Mouse (Mus musculus) MEL (cell line): Measurements from ENCODE around the gene Pten.

Experiments
- CTCF ChIP-seq, 3 experiments: IDR thresholded peaks in 2 of 3; conservative IDR thresholded peaks in 1 of 3; 2 replicates each; pipeline ENCODE4 v1.5.1; 2011 to 2012; ENCODE audit warnings: low read length in 3 of 3, low read depth in 2 of 3, mild to moderate bottlenecking in 2 of 3, improper control_type of control experiment in 1 of 3, inconsistent platforms in 1 of 3, mixed read lengths in 1 of 3, moderate library complexity in 1 of 3; ENCODE audit not compliant: control insufficient read depth in 1 of 3, insufficient read depth in 1 of 3, poor library complexity in 1 of 3, severe bottlenecking in 1 of 3
- EP300 ChIP-seq, 2 experiments: IDR thresholded peaks; 2 replicates each; pipeline ENCODE4 v1.6.1; 2011; ENCODE audit warnings: improper control_type of control experiment in 2 of 2, low read length in 2 of 2, low read depth in 1 of 2, mild to moderate bottlenecking in 1 of 2
- MAZ ChIP-seq: IDR thresholded peaks from 2 replicates; pipeline ENCODE4 v1.6.1; 2012; ENCODE audit warnings: low read depth, mild to moderate bottlenecking, inconsistent platforms, low read length, improper control_type of control experiment
- MXI1 ChIP-seq: IDR thresholded peaks from 2 replicates; pipeline ENCODE4 v1.6.1; 2011; ENCODE audit warnings: mild to moderate bottlenecking, low read depth, low read length, improper control_type of control experiment
- POLR2A ChIP-seq, 2 experiments: IDR thresholded peaks; 2 replicates each; pipeline ENCODE4 v1.6.1; 2011 to 2012; ENCODE audit warnings: low read length in 2 of 2, mild to moderate bottlenecking in 2 of 2, control low read depth in 1 of 2, improper control_type of control experiment in 1 of 2, low read depth in 1 of 2, moderate library complexity in 1 of 2; ENCODE audit not compliant: control insufficient read depth in 1 of 2, insufficient read depth in 1 of 2, poor library complexity in 1 of 2
- POLR2AphosphoS5 ChIP-seq: IDR thresholded peaks from 2 replicates; pipeline ENCODE4 v1.6.1; 2012; ENCODE audit warnings: low read depth, borderline replicate concordance, mild to moderate bottlenecking, inconsistent platforms, low read length, moderate library complexity, mixed read lengths
- USF1 ChIP-seq: IDR thresholded peaks from 2 replicates; pipeline ENCODE4 v1.6.1; 2014; ENCODE audit warnings: low read depth, mild to moderate bottlenecking, inconsistent platforms, low read length, improper control_type of control experiment, moderate library complexity

GRCm38 (mm10) chr19:32829871-32830270 lies 72.6 kb downstream of the Pten start:
- TF ChIP-seq POLR2AphosphoS5 = no peak
- TF ChIP-seq MAZ = no peak
- TF ChIP-seq POLR2A (IDR thresholded peaks at IDR 0.05; ENCODE audit: control insufficient read depth in 1 of 2, insufficient read depth in 1 of 2, low read depth in 1 of 2, low read length in 2 of 2, poor library complexity in 1 of 2) = no peak
- TF ChIP-seq USF1 = no peak
- 0 out of 6 replicates have a peak, but pooled peaks of 1 of the 3 experiments have one; percentile 10 for TF ChIP-seq CTCF (IDR thresholded peaks at IDR 0.05 in 2 of 3, conservative IDR thresholded peaks at IDR 0.05 in 1 of 3; ENCODE audit: control insufficient read depth in 1 of 3, insufficient read depth in 1 of 3, low read depth in 2 of 3, low read length in 3 of 3, poor library complexity in 1 of 3, severe bottlenecking in 1 of 3)
- TF ChIP-seq MXI1 = no peak
- TF ChIP-seq EP300 (IDR thresholded peaks at IDR 0.05; ENCODE audit: low read depth in 1 of 2, low read length in 2 of 2) = no peak
